Mouse (Mus musculus): ENCODE data around the gene Wdr3. TPM values are rescaled to one million over a fixed set of nuclear protein-coding genes. Genes with fewer than 3 reads are reported as not detected.

Wdr3 gene
- total RNA-seq (2021): 10 to 100 TPM in 1 of 2 experiments, 1 to 10 TPM in 1; 9.3 to 12.4 TPM

DNA sequence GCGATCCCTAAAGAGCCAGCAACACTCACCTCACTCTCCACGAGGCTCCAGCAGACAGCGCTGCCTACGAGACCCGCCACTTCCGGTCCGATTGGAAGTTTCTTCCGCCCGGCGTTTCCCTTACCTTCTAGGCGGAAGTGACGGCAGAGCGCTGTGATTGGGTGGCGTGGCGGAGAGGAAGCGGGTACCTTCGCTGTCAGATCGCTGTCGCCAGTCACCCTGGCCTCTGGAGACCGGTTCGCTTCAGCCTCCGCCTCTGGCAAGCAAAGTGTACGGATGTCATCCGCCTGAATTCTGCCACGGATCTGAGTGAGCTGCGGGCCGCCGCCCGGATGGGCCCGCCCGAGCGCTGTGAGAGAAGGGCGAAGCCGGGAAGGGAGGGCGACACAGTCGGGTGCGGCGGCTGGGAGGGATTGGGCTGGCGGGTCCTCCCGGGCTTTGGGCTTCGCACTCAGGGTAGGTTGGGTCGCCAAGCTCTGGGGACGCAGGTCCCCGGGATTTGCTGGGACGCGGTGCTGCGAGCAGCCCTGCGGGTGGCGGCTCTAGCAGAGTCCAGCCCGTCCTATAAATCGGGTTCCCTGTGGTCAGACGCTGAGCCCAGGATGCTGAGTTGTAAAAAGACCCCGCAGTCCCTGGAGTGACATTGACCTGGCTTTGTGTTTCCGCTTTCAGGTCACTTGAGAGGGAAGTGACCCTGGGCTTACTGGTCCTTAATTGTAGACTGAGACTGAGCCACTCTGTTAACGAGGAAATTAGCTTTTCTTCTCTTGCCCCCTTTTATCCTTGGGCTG, at the start of gene Wdr3, which contains the start of gene Gdap2:
Gene Wdr3 (minus strand): TSS at position 93 of the 791 bp plus-strand sequence.
Gene Gdap2 (plus strand): TSS at position 67 of the 791 bp plus-strand sequence.
- peak; percentile 91 for DNase-seq (ENCODE audit: low spot score)
- intact Hi-C loops (cut with DNase I): no loop called here

DNA sequence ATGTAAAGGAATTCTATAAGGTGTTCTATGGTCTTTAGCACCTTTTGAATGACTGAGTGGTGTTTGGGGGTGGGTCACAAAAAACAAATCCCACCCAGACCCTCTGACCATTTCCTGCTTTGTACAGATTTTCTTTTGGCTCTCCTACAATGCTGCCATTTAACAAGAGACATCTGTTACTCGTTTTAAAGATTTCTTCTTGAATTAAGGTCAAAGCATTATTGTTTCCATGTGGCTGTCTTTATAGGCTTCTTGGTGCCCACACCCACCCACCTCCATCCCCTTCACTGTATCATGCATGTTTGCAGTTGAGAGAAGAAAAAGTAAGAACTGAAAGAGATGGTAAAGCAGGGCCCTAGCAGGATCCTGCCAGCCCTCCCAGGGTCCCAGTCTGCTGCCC, 44.8 kb upstream of the Wdr3 start:
- intact Hi-C loops (cut with DNase I): no loop called here

DNA sequence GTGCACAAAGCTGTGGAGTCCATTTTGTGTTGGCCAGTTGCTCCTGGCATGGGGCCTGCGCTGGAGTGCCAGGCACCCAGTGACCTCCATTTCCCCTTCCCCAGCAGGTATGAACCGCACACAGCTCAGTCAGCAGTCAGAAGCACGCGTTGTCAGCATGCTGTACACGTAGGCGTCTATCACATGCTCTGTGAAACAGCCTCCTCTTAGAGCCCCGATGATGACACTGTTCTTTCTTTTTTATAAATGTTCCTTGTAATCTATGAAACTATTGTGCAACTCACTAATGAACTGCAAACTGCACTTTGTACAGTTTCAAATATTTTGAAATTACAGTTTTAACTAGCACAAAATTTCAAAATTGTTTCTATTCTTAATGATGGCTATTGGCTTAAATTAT, 39.3 kb upstream of the Wdr3 start:
- DNase-seq (ENCODE audit: low spot score): no peak
- intact Hi-C loops (cut with DNase I): no loop called here

More for the DNA sequence above, 44.8 kb upstream of the Wdr3 start:
- DNase-seq (ENCODE audit: low spot score): no peak

DNA sequence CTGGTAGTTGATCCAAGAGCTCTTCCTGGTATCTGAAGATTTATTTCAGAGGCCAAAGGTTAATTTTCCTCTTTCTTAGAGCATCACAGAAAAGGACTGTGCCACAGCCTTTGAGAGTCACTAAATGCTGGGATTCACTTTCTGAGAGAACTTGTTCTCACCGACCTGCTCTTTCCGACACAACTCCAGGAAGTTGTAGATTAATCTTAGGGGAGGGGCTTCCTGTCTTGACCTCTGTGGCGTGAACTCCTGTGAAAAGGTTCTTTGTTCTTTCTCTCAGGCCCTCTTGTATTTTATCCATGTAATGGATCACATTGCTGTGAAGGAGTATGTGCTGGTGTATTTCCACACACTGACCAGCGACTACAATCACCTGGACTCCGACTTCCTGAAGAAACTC, 32.0 kb upstream of the Wdr3 start:
- intact Hi-C loops (cut with DNase I): no loop called here
- DNase-seq (ENCODE audit: low spot score): no peak

DNA sequence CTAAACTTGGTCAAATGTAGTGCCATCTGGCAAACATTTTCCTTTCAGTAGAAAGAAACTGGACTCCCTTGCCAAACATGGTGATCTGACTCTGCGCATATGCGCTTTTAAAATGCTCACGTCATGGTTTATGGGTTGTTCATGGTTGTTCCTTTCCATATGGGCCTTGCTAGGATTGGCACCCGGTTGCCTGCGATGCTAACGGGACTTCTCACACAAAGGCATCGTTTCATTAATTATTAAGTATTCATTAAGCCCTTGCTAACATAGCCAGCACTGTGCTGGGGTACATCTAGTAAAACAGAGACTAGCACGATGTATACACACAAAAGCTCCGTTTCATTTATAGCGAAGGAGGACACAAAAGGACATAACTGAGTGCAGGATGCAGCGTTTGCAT, 27.7 kb upstream of the Wdr3 start:
- intact Hi-C loops (cut with DNase I): loop anchor here (5.0 kb wide), 1 partner anchor 377 kb away; no protein-coding TSS in a partner anchor

DNA sequence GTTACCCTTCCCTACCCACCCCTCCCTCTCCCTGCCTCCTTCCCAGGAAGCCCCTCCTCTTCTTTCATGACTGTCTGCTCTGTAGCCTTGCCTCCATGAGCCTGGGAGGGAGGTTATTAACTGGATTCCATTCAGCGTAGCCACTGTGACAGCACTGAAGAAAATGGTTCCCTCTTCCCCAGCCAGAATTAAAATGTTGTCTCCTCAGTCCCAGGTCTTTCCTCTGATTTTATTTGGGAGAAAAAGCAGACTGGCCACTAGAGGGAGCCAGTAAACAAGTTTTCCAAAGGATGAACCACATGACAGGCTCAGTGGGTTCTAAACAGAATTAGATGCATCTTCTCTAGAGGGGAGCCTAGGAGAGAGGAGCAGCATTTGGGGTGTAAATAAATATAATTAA, 27.2 kb upstream of the Wdr3 start:
- intact Hi-C loops (cut with DNase I): loop anchor here (5.0 kb wide), 1 partner anchor 378 kb away; no protein-coding TSS in a partner anchor
- no peak for DNase-seq (ENCODE audit: low spot score)

More for the DNA sequence above, 27.7 kb upstream of the Wdr3 start:
- no peak for DNase-seq (ENCODE audit: low spot score)

DNA sequence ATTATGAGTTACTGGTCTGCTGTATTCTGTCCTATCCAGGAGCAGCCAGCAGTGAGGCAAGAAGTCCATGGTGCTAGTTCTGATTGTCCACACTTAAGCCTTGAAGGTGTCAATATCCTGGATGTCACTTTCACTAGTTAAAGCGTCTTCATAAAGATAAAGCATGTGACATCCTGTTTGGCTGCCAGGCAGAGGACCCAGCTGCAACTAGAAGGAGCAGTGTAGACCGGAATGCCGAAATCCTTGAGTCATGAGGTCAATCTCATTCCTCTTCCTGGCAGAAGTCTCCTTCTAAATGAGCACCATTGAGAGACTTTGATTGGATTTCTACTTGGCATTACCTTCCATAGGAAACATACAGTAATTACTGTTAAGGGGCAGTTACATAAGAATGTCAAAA, 18.3 kb upstream of the Wdr3 start:
- intact Hi-C loops (cut with DNase I): no loop called here
- no peak for DNase-seq (ENCODE audit: low spot score)

DNA sequence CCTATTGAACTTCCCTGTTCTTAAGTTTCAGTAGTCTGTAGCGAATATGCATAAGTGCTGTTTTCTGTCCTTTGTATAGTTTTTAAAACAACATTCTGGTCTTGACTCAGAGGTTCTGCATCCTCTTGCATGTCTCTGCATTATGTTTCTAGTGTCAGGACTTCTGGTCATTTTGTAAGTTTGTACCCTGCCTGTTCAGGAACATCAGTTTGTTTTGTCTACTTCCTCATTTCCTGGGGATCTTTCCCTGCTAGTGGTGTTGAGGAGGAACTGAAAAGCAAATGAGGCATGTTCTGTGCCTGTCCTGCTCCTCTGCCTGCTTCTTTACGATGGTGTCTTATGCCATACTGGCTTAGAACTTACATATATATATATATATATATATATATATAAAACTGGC, 13.8 kb upstream of the Wdr3 start:
- no peak for DNase-seq (ENCODE audit: low spot score)
- intact Hi-C loops (cut with DNase I): no loop called here

DNA sequence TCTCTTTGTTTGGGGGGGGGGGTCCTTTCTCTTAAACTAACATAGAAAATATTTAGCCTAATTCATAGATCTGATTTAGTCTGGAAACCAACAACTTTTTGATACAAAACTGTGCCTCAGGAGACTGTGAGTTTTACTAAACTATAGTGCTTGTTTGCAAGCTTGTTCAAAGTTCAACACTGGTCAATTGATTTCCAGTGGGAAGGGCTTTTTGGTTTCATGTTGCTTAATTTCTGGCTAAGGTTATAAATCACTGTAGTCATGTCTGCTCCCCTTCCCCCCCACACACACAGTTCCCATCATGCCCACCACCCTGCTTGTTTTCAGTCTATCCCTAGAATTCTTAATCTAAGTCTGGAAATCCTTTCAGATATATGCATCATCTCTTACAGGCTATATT, 2.8 kb upstream of the Wdr3 start:
- intact Hi-C loops (cut with DNase I): no loop called here

DNA sequence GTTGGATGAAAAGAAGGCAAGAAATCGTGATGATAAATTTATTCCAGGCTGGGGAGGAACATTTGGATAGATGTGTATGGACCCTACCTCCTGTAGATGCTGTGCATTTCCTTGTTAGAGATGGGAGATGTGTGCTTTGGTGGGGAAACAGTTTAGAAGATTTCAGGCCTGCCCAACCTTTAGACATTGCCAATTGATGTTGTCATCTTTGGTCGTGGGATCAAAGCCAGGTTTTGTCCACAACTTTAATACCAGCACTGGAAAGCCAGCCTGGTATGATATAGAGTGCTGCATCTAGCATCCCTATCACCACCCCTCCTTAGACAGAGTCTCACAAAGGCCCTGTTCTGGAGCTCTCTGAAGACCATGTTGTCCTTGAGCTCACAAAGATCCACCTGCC, 1.3 kb upstream of the Wdr3 start:
- DNase-seq (ENCODE audit: low spot score): no peak
- intact Hi-C loops (cut with DNase I): no loop called here

More for the DNA sequence above, 2.8 kb upstream of the Wdr3 start:
- no peak for DNase-seq (ENCODE audit: low spot score)

DNA sequence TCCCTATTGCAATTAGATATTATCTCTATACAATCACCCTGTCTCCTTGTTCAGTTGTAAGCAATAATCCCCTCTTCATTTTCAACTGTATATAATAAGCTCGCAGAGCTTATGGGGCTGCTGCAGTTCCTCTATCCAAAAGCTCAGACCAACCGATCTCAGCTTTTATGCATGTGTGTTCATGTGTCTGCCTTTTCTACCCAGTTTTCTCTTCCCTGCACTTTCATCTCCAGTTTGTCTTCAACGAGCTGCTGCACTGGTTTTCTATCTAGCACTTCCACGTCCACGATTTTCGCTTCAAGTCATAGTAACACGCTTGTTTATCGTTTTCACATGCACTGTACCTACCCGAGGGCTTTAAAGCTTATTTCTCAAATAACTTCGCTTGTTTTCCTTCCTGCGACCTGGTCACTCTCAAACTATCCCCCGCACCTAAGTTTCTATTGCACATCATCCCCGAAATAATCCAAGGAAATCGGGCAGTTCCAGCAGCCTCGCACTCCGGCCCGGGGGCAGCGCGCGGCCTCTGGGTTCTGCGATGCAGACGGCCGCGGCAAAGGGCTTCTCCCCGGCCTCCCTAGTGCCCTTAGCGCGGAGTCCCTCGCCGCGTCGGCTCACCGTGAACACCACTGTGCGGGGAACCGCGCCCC, 417 bp downstream of the Wdr3 start:
- intact Hi-C loops (cut with DNase I): no loop called here
- no peak for DNase-seq (ENCODE audit: low spot score)

DNA sequence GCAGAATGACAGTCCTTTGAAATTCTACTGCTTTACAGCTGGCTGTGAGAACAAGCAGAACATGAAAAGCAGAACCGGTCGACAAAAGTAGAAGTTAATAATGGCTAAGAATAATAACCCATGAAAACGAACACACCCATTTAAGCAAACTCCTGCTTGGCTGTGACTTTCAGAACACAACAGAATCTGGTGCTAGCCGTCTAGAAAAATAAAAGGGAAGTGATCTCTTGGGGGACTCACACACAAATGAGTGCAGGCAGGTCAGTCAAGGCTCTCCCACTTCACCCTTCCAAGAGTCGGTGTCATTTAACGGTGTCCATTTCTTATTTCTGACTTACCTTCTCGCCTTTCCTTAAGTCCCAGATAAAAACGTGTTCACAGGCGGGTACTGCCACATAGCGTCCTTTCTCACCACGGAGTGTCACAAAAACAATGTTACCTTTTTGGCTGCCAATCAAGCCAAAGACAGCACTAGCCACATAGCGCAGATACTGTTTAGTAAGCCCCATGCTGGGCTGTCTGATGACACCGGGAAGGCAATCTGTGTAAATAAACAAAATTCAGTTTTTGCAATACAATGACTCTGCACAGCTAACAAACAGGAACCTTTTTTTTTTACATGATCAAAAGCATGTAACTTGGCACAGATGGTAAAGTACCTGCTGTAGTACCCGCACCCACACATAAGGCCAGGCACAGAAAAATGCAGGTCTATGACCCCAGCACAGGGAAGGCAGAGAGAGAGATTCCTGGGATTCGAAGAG, 1.3 kb downstream of the Wdr3 start:
- DNase-seq (ENCODE audit: low spot score): no peak
- intact Hi-C loops (cut with DNase I): no loop called here

DNA sequence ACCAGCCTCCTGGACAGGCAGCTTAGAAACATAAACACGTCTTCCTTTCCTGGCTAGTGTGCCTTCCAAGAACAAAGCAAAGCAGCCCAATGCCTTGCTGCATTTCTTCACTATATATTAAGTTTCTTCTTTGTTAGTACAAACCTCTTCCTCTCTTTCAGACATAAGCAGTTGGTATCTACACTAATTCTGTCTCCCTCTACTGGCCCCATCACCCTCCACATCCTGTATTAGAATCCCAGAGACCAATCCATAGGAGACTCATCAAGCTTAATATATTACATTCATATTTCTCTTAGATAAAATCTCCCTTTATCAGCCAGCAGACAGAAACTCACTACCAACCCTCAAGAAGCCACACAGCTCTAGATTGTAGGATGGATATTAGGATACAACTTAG, 39.8 kb downstream of the Wdr3 start:
- intact Hi-C loops (cut with DNase I): no loop called here
- DNase-seq (ENCODE audit: low spot score): no peak

DNA sequence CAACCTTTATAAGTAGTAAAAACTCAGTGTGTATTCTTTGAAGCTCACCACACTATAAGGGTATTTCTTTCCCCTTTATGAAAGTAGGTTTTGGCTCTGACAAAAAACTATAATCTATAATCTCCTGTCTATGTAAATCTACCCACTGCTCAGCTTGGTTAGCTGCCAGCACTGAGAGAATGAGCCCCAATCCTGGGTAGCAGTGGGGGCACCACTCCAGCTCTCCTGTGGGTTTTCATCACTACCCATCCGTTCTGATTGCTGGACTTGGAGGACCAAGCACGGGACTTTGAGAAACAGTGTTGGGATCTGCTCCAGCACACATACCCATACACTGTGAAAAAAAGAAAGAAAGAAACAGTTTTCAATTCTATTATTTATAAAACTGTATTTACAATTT, 40.2 kb downstream of the Wdr3 start:
- DNase-seq (ENCODE audit: low spot score): no peak
- intact Hi-C loops (cut with DNase I): no loop called here

DNA sequence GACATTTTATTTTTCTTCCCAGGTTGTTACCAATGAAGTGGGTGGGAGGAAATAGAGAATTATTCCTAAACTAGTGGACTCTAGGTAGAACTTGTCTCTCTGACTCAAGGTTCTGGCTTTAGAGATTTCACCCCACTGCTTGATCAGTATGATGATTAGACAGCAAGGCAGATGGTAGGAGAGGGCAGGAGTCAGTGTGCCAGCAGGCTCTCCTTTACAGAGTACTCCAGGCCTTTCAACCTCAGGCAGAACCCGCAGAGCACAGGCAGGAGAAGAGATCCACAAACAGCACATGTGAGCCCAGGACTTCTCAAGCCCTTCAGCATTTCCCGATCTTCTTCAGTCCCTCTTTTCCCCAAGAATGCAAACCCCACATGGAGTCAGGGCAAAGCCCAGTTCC, 43.5 kb downstream of the Wdr3 start:
- intact Hi-C loops (cut with DNase I): no loop called here
- DNase-seq (ENCODE audit: low spot score): no peak

DNA sequence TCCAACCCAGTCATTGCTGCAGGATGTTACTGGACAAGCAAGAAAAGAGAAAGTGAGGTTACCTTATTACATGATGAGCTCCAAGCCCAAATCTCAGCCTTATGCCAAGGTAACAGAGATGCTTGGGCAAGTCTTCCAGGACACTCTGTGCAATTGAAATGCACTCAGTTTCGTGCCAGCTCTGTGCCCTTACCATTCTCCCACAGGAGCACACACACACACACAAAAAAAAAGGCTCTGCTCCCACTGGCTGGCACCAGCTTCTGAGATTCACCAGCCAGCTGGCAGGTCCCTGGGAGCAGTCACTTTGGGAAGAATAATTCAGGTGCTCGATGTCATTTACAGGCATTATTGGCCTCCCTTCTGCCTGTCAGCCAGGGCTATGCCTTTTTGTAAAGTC, 55.5 kb downstream of the Wdr3 start:
- no peak for DNase-seq (ENCODE audit: low spot score)
- intact Hi-C loops (cut with DNase I): no loop called here

DNA sequence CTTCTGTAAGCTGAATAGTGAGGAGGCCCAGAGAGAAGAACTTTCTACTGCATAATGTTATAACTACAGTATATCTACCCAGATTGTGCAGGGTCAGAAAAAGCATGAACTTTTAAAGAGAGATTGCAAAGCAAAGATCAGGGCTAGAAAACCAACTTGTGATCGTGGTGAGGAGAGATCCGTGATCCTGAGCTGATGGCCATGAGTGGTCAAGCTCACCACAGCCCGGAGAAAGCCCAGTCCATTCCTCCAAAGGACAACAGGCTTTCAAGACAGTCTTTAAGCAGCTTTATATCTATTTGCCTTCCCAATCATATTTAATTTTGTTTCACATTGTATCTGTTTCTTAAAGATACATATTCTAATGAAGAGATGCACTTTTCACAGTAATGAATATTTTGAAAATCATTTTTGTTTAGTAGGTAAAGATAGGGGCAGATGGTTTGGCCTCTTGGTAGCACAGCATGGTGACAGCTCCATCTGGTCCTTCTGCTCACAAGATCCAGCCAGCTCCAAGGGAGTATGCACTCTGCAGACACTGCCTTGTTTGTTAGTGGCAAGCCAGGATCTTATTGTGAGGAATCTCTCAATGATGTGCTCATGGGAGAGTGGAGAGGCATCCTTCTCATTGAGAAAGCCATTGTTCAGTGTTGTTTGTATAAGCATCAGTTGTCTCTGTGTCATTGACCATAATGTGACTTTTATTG, 59.7 kb downstream of the Wdr3 start:
- DNase-seq (ENCODE audit: low spot score): no peak
- intact Hi-C loops (cut with DNase I): no loop called here

All from heart, postnatal 25 days (tissue).